Mouse (Mus musculus) spleen, postnatal 10 days (tissue): ENCODE results near the gene Trim7.
"Not testable (repeated sequence)": the region's sequence is repeated elsewhere in the genome, so short reads cannot be mapped to it uniquely, and the experiment has no call there.

Experiments used
- DNase-seq, 2 experiments: peaks; one replicate each; pipeline ENCODE4 v3.0.0; 2021 to 2022; ENCODE audit warnings: low spot score in 2 of 2

Trim7 gene

DNA sequence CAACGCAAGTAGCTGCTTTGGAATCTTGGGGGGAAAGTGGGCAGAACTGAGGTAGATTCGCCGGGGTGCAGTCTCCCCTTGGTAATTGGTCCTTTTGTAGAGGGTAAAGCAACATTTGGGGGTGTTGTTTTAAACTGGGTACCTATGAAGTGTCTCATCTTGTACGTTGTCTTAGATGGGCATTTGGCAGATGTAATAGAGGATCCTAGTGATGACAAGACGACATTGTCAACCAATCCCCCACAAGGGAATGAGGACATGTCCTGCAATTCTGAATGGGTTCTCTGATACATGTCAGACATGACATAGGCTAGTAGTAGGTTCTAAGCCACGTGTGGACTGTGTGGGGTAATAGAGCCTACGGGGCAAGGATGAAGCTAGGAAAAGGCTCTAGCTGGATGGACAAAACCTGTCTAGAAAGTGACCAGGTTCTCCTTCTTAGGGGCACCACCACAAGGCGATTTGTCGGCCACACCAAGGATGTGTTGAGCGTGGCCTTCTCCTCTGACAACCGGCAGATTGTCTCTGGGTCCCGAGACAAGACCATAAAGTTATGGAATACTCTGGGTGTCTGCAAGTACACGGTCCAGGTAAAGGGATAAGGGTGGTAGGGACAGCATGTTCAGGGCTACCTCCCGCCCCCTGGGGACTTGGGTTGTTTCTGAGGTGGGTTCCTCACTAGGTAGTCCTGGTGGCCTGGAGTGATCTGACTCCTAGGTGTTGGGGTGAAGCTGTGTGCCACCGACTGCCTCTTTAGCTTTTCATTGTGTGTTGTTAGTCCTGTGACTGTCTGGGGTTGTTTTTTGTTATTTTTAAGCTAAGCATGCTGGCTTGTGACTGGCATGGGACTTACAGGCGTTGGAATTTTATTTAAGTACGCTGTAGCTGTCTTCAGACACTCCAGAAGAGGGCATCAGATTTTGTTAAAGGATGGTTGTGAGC, 23.8 kb upstream of the Trim7 start:
- no peak for DNase-seq

DNA sequence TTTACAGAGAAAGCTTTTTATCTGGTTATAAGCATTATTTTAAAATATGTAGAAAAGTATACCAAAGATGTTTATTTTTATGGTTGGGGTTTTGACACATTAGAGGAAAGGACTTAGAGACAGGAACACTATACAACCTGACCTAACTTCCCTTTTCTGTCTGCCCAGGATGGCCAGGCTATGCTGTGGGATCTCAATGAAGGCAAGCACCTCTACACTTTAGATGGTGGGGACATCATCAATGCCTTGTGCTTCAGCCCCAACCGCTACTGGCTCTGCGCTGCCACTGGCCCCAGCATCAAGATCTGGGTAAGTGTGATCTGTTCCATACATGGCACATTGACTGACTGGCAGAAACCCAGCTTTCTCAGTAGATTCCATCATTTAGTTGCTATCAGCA, 22.0 kb upstream of the Trim7 start:
- no peak for DNase-seq

DNA sequence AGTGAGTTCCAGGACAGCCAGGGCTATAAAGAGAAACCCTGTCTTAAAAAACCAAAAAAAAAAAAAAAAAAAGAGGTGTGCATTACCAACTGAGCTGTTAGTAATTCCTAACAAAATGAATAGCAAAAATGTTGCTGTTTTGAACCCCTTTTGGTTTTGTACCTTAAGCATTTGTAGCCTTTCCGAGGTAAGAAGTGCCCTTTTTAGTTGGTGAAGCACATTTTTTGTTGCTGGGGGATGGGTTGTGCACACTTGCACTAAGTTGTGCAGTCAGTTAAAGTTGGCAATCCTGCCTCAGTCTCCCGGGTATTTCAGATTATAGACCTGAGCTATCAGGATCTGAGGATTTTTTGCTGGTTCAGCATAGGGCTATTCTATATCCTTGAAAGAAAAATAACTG, 21.0 kb upstream of the Trim7 start:
- no peak for DNase-seq

DNA sequence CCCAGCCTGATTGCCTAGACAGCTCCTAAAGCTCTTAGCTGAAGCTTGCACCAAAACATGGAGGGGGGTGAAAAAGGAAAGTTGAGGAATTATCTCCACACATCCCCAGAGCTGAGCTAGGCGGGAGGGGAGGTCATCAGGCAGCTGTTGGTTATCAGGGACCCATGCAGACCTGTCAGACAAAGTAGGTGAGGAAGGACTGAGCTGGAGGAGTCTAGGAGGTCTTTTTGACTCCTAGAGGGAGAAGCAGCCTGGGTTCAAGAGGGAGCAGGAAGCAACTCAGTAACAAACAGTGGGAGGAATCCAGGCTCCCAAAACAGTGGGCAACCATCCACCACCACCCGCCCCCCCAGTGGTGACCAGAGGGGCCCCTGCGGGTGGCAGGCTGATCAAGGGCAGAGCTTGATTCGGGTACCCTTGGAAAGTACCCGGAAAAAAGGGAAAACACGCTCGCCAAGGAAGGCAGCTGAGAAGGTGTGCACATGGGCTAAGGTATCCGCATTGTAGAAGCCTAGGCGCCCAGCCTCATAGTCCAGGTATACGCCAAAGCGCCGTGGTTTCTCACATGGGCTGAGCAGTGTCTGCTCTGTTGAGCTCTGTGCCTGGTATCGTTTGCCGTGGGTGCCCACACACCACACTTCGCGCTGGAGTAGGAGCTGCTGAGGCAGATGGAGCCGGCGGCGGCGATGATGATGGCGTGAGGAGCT, 18.9 kb upstream of the Trim7 start:
- no peak for DNase-seq

DNA sequence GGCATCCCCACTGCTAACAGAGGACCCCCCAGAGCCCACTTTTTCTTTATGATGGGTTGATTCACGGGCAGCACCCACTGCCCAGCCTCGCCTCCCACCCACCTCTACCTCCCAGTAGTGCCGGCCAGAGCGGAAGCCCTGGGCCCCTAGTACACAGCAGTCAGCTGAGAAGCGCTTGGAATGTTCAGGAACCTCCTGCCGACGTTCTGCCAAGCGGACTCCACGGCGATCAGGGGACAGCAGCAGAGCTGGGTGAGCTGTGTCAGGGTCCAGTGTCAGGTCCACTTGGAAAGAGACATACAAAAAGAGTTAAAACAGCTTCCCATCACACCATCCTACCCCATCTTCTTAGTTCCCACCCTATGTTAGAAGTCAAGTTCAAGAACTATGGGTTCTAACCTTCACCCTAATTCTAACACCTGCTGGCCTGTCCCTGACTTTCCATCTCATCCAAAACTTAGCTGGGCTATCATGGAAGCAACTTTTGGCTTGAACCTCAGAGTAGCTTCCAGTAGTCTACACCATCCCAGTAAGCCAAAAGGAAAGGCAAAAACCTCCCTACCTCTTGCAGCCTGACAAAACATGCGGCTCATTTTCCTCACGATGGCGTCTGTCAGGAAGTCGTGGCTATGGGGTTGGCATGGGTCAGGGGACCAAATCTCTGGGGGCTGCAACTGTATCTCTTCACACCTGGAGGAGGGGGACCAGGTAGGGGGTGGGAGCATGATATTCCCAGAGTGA, 18.2 kb upstream of the Trim7 start:
- no peak for DNase-seq

DNA sequence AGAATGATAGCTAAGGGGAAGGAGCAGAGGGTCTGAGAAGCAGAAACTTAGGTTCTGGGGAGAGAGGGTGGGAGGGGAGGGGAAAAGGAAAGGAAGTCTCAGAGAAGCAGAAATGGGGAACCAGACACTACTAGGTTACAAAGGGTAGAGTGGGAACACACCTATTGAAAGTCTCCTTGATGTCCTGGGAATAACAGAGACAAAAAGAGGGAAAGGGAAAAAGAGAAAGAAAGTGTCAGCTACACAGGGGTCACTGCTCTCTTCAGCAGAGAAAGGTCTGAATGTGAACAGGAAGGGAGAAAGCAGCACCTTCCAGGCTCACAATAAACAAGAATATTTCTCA, 17.7 kb upstream of the Trim7 start:
- no peak for DNase-seq

DNA sequence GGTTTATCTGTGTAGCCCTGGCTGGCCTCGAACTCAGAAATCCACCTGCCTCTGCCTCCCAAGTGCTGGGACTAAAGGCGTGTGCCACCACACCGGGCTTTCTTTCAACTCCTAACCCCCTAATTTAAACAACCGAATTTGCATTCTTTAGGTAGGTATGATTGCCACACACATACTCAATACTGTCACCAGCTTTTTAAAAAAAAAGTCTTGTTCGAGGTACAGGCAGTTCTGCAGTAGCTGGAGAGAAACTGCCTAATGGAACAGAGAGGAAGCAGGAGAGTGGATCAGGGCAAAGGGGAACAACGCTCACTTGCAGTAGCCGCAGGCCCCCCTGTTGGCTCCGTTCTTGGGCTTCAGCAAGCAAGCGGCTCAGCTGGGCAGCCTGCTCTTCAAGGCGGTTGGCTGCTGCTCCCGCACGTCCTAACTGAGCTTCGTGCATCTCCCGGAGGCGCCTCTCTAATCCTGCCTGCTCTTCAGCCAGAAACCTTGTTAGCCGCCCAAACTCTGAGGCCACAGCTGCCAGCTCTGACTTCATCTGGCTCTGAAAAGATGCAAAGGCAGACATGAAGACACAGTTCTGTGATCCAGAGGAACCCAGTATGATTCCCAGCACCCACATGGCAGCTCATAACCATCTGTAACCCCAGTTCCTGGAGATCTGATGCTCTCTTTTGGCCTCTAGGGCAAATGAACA, 17.1 kb upstream of the Trim7 start:
- DNase-seq: no peak

DNA sequence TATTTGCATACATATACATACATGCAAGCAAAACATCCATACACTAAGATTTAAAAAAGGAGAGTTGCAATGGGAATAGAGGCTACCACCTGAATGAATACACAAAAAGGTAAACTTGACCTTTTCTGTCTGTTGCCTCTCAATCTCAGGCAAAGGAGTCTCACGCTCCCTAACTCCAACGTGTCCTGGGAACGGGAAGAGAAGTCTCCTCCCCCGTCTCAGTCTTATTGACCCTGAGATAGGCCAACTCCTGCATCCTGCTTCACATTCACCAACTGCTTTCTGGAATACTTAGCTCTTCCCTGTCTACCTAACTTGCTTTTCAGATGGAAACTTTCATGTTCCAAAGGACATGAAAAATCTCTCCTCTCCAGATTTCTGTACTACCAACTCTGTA, 16.5 kb upstream of the Trim7 start:
- DNase-seq: no peak

DNA sequence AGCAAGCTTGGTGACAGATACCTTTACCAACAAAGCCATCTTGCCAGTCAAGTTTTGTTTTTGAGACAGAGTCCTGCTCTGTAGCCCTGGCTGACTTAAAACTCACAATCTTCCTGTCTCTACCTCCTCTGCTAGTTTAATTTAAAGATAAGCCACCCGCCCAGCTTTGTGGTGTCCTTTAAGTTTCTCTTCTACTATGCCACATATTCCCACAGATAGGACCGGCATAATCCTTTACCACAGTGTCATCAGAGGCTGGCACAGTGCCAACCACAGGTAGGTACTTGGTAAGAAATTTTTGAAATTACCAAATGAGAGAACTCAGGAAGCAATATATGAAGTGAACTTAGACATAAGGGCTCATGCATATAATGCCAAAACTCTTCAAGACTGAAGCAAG, 15.8 kb upstream of the Trim7 start:
- no peak for DNase-seq

DNA sequence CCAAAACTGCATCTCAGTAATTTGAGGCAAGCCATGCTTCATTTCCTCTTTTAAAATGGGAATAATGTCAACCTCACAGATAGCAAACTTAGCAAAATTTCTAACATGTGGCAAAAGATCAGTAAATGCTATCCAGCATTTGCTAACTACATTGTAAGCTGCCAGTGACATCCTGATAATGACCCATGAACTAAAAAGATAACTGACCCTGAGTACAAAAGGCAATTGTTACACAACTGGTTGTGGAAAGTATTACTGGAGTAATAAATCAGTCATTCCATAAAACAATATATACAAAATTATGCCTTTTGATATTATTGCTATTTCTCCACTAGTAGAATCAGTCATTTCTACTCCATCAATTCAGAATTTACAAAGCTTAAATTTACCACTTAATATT, 12.2 kb upstream of the Trim7 start:
- no peak for DNase-seq

DNA sequence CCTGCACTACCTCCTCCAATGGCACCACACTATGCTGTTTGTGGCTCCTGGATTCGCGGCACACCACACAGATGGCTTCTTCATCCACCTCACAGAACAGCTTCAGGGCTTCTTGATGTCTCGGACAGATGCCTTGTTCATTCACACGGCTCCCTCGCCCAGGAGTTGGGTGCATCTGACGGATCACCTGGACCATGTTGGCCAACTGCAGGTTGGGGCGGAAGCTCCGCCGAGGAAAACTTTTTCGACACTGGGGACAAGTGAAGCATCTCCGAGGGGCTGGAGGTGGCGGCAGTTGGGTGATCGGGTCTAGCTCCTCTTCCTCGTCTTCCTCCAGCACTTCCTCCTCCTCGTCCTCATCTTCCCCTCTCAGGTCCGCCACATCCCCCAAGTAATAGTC, 10.1 kb upstream of the Trim7 start:
- no peak for DNase-seq

DNA sequence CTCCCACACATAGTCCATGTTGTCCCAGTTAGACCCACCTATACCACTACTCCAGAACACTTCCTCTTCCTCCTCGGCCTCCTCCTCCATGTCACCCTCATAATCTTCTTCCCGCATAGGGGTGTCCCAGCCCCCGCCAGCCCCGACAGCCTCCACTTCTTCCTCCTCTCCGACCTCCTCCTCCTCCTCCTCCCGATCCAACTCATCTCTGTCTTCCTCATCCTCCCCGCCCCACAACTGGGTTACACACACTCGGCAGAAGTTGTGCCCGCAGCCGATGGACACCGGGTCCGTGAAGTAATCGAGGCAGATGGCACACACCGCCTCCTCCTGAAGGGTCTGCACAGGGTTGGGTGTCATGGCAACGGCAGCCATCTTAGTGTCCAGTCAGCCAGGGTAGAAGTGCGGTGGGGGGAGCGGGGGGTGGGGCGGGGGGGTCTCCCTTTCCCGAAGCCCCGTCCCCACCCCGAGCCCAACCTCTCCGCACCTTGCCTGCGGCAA, 9.6 kb upstream of the Trim7 start:
- peak; percentile 46 to 67 for DNase-seq

DNA sequence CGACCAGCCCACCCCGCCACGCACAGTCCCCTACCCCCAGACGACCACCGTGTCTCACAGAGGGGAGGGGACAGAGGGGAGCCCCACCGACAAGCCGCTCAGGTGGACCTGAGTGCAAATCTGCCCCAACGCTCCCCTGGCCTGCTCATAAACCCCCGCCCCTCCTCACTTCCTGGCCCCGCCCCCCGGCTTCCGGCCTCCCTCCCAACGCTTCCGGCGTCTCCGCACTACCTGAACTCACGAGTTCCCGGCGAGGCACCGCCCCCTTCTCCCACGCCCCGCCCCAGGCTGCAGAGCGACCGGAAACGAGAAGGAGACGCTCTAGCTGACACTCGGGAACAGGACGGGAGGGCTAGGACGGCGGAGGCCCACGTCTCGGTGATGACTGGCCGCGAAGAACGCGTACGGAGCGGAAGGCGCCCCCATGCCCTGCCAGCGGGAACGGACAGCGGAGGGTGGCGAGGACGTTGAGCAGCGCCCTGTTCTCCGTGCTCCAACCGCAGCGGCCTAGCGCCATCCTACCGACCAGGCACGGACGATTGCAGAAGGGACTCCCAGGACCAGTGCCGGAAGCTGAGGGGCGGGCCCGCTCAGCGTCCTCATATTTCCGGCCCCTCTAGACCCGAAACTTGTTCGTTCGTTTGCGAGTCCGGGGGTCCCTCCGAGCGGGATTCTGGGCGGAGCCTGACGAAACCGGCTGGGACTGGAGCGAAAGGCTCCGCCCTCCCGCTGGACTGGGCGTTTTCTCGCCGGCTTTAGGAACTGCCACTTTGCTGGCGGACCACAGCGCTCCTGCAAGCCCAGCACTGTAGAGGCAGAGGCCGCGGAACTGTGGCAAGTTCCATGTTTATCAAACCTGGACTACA, 8.9 kb upstream of the Trim7 start, which contains the start of gene Trim41:
Trim41 (minus strand) TSS at position 554 of the 866 bp plus-strand sequence.
- peak; percentile 98 to 100 for DNase-seq

DNA sequence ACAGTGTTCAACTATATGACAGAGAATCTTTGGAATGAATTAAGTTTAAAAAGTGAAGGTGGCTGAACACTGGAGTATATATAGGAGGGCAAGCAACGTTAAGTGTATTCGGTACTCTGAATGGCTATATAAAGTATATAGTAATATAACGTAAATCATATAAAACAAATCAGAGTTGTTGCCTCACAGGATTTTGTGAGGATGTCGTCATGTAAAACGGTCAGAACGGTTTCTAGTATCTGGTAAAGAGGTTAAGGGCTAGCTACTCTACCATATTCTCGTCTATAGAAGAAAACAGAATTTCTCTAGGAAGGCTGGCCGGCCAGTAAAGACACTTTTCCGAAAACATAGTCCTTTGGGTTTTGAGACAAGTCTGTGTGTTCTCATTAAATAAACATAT, 8.1 kb upstream of the Trim7 start:
- DNase-seq: no peak

DNA sequence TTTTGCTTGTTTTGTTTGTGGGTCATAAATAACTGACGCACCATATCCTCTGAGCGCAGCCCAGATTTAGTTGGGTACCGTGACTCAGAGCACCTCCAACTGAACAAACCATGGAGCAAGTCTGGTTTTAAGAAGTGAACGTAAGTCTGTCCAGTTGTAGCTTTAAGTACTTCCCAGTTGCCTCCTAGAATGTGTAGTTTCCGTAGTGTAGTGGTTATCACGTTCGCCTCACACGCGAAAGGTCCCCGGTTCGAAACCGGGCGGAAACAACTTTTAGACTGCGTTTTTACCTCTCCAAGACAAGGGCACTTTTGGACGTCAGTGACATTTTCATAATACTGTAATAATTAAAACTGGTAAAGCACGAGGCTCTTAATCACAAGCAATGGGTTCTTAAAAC, 7.6 kb upstream of the Trim7 start:
- peak; percentile 83 to 86 for DNase-seq

DNA sequence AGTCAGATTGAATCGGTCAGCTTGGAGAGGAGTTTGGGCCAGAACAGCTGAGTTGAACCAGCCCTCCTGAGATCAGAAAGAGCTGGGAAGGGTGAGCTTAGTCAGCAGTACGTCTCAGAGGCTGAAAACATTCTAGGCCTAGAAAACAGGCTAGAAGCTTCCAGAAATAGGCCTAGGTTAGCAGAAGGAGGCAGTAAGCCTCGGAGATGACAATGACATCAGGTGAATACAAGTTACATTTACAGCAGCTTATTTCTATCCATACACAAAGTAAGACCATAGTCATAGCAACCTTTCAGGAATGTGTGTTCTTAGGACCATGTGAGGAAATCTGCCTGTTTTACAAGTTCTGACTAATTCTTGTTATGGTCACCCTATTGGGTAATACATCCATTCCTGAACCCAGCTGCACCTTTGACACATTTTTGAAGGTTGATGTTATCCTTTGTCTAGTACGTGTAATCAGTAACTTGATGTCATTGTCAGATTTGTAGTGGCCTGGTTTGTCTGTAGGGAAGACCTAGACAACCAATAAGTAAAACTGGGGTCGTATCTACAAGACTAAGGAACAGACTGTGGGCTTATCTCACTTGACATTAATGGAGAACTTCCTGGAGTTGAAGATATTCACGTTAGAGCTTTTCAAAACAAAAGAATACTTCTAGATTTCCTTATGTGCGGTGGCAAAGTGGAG, 6.2 kb upstream of the Trim7 start:
- no peak for DNase-seq

DNA sequence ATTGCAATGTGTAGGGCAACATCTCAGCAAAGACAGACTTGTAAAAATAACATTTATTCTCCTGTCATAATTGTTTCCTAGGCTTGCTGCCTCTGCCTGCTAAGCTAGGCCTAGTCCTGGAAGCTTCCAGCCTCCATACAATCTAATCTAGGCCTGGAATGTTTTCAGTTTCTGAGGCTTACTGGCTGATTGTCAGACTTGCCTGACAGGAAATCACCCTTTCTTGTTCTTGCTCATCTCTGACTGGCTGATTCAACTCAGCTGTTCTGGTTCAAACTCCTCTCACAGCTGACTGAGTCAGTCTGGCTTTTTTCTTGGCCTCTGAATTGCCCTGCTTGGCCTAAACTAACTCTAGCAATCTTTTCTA, 5.6 kb upstream of the Trim7 start:
- DNase-seq: no peak

DNA sequence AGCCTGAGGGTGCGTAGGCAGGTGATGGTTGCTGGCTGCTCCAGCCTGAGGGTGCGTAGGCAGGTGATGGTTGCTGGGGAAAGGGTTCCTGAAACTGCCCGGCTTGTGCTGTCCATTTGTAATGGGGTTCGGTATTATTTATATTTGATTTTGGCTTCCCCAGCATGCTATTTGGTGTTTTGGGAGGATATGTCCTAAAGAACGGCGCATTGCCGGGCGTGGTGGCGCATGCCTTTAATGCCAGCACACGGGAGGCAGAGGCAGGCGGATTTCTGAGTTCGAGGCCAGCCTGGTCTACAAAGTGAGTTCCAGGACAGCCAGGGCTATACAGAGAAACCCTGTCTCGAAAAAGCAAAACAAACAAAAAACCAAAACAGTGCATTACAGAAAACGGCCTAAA, 4.6 kb upstream of the Trim7 start:
- not testable (repeated sequence) for DNase-seq

DNA sequence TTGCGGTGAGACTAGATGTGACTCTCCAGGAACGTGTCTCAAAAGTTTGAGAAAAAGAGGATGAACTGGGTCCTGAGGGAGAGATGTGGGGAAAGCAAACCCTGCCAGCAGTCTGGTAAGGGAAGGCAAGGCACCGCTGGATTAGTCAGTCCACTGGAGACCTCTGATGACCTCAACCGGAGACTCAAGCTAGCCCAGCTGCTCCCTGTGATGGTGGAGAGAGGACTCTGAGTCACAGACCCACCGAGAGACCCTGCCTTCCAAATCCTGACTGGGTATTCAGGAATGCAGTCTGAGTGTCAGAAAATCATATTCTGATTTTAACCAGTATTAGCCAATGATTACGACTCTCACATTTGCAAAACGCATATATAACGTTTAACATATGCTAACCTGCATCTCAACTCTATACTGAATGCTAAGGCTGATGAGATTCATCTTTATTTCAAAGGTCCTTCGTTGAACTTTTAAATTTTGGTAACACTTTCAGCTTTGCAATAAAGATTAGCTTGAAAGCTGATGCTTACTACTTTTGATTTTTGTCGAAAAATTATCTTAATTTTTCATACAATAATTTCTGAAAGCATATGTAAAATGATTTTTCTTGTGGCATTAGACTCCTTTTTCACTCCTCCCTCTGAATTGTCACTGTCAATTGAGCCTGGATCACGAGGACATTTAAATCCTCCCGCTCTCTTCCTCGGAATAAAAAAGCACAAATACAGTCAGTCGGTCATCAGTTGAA, 3.0 kb upstream of the Trim7 start:
- no peak for DNase-seq
